Mouse (Mus musculus) lung, embryonic 16.5 days (tissue): Measurements from ENCODE around the gene Bcat2. TPM values are rescaled to one million over a fixed set of nuclear protein-coding genes. Genes with fewer than 3 reads are reported as not detected.

ENCODE experiments used
- ATAC-seq: fragments of 200-750 bp; cut with Nextera tagmentation; 2 replicates; pipeline ENCODE4 v1.8.0; 2017; ENCODE audit warnings: low read depth, mild to moderate bottlenecking, moderate library complexity
- H3K27ac ChIP-seq: fragments of 300-500 bp; sonication (generic); 2 replicates; pipeline ENCODE4 v1.5.1; 2014; ENCODE audit warnings: mild to moderate bottlenecking, control low read depth, low read length
- H3K27me3 ChIP-seq: fragments of 300-500 bp; sonication (generic); 2 replicates; pipeline ENCODE4 v1.6.1; 2014; ENCODE audit warnings: low read depth, low read length, mixed read lengths; ENCODE audit not compliant: control insufficient read depth, insufficient read depth
- H3K36me3 ChIP-seq: fragments of 300-500 bp; sonication (generic); 2 replicates; pipeline ENCODE4 v1.6.1; 2014; ENCODE audit warnings: low read length; ENCODE audit not compliant: control insufficient read depth, insufficient read depth
- H3K4me1 ChIP-seq: fragments of 300-500 bp; sonication (generic); replicated peaks from 2 replicates; pipeline ENCODE4 v1.6.1; 2014; ENCODE audit warnings: low read length, mixed read lengths; ENCODE audit not compliant: control insufficient read depth, insufficient read depth
- H3K4me2 ChIP-seq: fragments of 300-500 bp; sonication (generic); 2 replicates; pipeline ENCODE4 v1.6.1; 2014; ENCODE audit warnings: low read depth, low read length, control low read depth
- H3K4me3 ChIP-seq: fragments of 300-500 bp; sonication (generic); 2 replicates; pipeline ENCODE4 v1.5.1; 2014; ENCODE audit warnings: mild to moderate bottlenecking, low read length, control low read depth
- H3K9ac ChIP-seq: fragments of 300-500 bp; sonication (generic); 2 replicates; pipeline ENCODE4 v1.6.1; 2014; ENCODE audit warnings: low read length, control low read depth
- H3K9me3 ChIP-seq: fragments of 300-500 bp; sonication (generic); 2 replicates; pipeline ENCODE4 v1.6.1; 2016; ENCODE audit warnings: low read length; ENCODE audit not compliant: control insufficient read depth
- WGBS: fragments of 180-500 bp; shearing (Covaris S2); extraction: QIAGEN DNeasy Blood & Tissue Kit; methylation state at CpG from one replicate; pipeline ENCODE4 v1.1.7; 2014; 5-methylcytosine and 5-hydroxymethylcytosine counted together
- polyA plus RNA-seq: library from polyadenylated mRNA; unstranded; fragments of >200 nt; fragmentation: Nextera tagmentation; extraction: Ambion mirVana; gene quantifications from 2 replicates; pipeline ENCODE4 v1.2.1, GENCODE M21; 2015

The Bcat2 gene
- polyA plus RNA-seq, 1 experiment from 2014 or later: 60.0 TPM

DNA sequence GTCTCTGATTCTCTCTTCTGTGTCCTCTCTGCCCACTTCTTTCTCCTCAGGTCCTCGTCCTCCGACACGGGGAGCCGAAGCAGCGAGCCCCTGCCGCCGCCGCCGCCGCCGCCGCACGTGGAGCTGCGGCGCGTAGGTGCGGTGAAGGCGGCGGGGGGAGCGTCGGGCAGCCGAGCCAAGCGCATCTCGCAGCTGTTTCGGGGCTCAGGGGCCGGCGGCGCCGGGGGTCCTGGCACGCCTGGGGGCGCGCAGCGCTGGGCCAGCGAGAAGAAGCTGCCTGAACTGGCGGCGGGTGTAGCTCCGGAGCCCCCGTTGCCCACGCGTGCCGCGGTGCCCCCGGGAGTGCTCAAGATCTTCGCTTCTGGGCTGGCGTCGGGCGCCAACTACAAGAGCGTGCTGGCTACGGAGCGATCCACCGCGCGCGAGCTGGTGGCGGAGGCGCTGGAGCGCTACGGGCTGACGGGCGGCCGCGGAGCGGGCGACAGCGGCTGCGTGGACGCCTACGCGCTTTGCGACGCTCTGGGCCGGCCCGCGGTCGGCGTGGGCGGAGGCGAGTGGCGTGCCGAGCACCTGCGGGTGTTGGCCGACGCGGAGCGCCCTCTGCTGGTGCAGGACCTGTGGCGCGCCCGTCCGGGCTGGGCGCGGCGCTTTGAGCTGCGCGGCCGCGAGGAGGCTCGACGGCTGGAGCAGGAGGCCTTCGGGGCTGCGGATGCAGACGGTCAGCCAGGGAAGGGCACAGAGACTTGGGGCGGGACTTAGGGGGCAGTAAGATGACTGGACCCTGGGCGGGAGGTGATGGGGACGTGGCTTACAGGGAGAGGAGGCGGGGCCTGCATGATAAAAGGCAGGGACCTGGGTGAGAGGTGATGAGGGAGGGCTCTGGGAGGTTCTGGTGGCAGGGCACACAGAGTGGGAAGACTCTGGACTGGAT, 58.7 kb downstream of the Bcat2 start:
- Histone ChIP-seq H3K4me2 (peak overlapping the region; percentile 98), H3K9ac (peak overlapping the region; percentile 80), H3K36me3 (no peaks in the 10 kb centered on the region), H3K27ac (peak overlapping the region; percentile 67), H3K27me3 (peaks cover 9% of the 10 kb centered on the region; the same call in 1 of the 2 replicates), H3K9me3 (no peaks in the 10 kb centered on the region), H3K4me1 (peaks cover 13% of the 10 kb centered on the region), H3K4me3 (peak overlapping the region; percentile 63)
- WGBS: 1% methylated on average over 90 of the region's 105 CpGs
- peak; percentile 81 for ATAC-seq

DNA sequence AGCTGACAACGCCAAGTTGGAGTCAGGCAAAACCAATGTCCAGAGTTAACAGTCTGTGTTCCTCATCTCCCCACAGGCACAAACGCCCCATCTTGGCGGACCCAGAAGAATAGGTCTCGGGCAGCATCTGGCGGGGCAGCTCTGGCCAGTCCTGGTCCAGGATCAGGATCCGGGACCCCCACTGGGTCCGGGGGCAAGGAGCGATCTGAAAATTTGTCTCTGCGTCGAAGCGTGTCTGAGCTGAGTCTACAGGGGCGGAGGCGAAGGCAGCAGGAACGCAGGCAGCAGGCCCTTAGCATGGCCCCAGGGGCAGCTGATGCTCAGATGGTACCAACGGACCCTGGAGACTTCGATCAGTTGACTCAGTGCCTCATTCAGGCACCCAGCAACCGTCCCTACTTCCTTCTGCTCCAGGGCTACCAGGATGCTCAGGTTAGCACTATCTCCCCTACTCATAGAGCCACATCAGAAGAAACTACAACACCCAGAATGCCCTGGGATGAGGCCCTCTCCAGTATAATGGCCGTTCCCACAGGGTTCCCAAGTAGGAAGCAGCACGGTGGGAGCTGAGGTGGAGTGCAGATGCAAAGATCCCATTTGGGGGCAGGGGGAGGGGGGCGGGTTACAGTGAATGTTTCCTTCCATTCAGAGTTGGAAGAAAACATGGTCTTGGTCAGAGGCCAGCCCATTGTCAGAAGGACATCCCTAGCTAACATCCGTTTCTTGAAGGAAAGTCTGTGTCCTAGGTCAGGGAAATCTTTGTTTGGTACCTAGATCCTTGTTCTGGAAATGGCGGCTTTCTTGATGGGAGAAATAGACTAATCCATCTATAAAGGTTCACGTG, 60.3 kb downstream of the Bcat2 start:
- 65% methylated on average over 23 of the region's 23 CpGs for WGBS
- peaks cover 16% of the 10 kb centered on the region for H3K4me1 ChIP-seq
- no peaks in the 10 kb centered on the region for H3K36me3 ChIP-seq
- H3K4me3 ChIP-seq: no peak overlapping the region
- peaks cover 9% of the 10 kb centered on the region; the same call in 1 of the 2 replicates for H3K27me3 ChIP-seq
- ATAC-seq: peak; percentile 15; the same call in 1 of the 2 replicates
- H3K27ac ChIP-seq: 0 out of 2 replicates have a peak overlapping the region, but pooled peaks have one; percentile 22
- H3K9ac ChIP-seq: no peak overlapping the region
- H3K4me2 ChIP-seq: peak overlapping the region; percentile 6; the same call in 1 of the 2 replicates
- H3K9me3 ChIP-seq: no peaks in the 10 kb centered on the region

- WGBS: 18% methylated on average over 35 of the region's 35 CpGs
- ATAC-seq: peak; percentile 29
- peak overlapping the region; percentile 68 for H3K9ac ChIP-seq
Observed at GRCm38 (mm10) chr7:45632499-45632898, 62.5 kb downstream of the Bcat2 start.

DNA sequence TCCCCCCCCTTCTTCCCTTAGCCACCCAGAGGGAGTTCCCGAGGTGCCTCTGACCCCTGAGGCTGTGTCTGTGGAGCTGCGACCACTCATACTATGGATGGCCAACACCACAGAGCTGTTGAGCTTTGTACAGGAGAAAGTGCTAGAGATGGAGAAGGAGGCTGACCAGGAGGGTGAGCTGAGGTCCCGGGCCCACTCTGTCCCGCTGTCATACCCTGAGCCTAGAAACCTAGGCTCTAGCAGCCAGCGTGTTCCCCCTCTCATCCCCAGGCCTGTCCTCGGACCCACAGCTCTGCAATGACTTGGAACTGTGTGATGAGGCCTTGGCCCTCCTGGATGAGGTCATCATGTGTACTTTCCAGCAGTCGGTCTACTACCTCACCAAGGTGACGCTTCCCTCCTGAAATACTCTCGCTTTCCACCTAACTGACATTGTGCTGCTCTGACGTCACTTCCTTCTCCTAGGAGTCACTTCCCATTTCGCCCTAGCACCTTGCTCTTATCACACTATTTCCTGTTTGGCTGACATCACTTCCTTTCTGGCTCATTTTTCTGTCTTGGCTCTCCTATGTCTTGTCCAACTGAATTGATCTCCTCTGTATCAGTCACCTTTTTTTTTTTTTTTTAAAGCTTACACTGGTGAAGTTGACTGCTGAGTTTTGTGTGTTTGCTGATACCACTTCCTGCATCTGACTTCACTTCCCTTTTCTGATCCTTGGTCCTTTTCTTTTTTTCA, 65.2 kb downstream of the Bcat2 start:
- peak overlapping the region; percentile 88 for H3K27ac ChIP-seq
- ATAC-seq: no peak
- peaks cover 9% of the 10 kb centered on the region for H3K36me3 ChIP-seq
- H3K27me3 ChIP-seq: no peaks in the 10 kb centered on the region
- H3K9me3 ChIP-seq: no peaks in the 10 kb centered on the region
- 73% methylated on average over 11 of the region's 11 CpGs for WGBS
- H3K4me1 ChIP-seq: peaks cover 45% of the 10 kb centered on the region
- no peak overlapping the region for H3K9ac ChIP-seq
- H3K4me2 ChIP-seq: peak overlapping the region; percentile 16; the same call in 1 of the 2 replicates
- H3K4me3 ChIP-seq: no peak overlapping the region

More at GRCm38 (mm10) chr7:45632499-45632898, 62.5 kb downstream of the Bcat2 start:
- H3K4me1 ChIP-seq: peaks cover 30% of the 10 kb centered on the region
- H3K9me3 ChIP-seq: no peaks in the 10 kb centered on the region
- H3K4me3 ChIP-seq: peak overlapping the region; percentile 26
- H3K36me3 ChIP-seq: peaks cover 9% of the 10 kb centered on the region
- H3K27me3 ChIP-seq: peaks cover 9% of the 10 kb centered on the region; the same call in 1 of the 2 replicates
- peak overlapping the region; percentile 53 for H3K4me2 ChIP-seq
- no peak overlapping the region for H3K27ac ChIP-seq

- peaks cover 9% of the 10 kb centered on the region for H3K36me3 ChIP-seq
- H3K4me2 ChIP-seq: peak overlapping the region; percentile 16
- H3K4me1 ChIP-seq: peaks cover 53% of the 10 kb centered on the region
- H3K27me3 ChIP-seq: no peaks in the 10 kb centered on the region
- H3K4me3 ChIP-seq: no peak overlapping the region
- H3K9me3 ChIP-seq: no peaks in the 10 kb centered on the region
- H3K9ac ChIP-seq: no peak overlapping the region
- ATAC-seq: peak; percentile 29
- peak overlapping the region; percentile 88 for H3K27ac ChIP-seq
- WGBS: 46% methylated on average over 15 of the region's 15 CpGs
Observed at GRCm38 (mm10) chr7:45635711-45636688, 66.0 kb downstream of the Bcat2 start.

GRCm38 (mm10) chr7:45637710-45638109, 67.8 kb downstream of the Bcat2 start:
- ATAC-seq: no peak
- Histone ChIP-seq H3K27ac (no peak overlapping the region), H3K4me1 (peaks cover 63% of the 10 kb centered on the region), H3K4me3 (no peak overlapping the region), H3K9me3 (no peaks in the 10 kb centered on the region), H3K27me3 (no peaks in the 10 kb centered on the region), H3K4me2 (peak overlapping the region; percentile 56; the same call in 1 of the 2 replicates), H3K9ac (no peak overlapping the region), H3K36me3 (peaks cover 9% of the 10 kb centered on the region)
- 83% methylated on average over 6 of the region's 6 CpGs for WGBS

GRCm38 (mm10) chr7:45638623-45639401, 68.9 kb downstream of the Bcat2 start:
- Histone ChIP-seq H3K4me3 (peak overlapping the region; percentile 40), H3K9ac (peak overlapping the region; percentile 46), H3K4me2 (peak overlapping the region; percentile 56), H3K9me3 (no peaks in the 10 kb centered on the region), H3K4me1 (peaks cover 64% of the 10 kb centered on the region), H3K27me3 (no peaks in the 10 kb centered on the region), H3K27ac (peak overlapping the region; percentile 36; the same call in 1 of the 2 replicates), H3K36me3 (peaks cover 9% of the 10 kb centered on the region)
- 20% methylated on average over 29 of the region's 29 CpGs for WGBS
- peak; percentile 83 for ATAC-seq
